Mouse (Mus musculus) erythroblast, adult 5-6 weeks (primary cell): ENCODE data around the gene Adgrg6. TPM values are rescaled to one million over a fixed set of nuclear protein-coding genes. Genes with fewer than 3 reads are reported as not detected.

Experiments
- ATAC-seq: replicated peaks from 2 replicates; pipeline ENCODE4 v1.8.0; 2016; ENCODE audit warnings: moderate number of reproducible peaks, mild to moderate bottlenecking, moderate TSS enrichment, inconsistent platforms; ENCODE audit not compliant: poor library complexity, low FRiP score, severe bottlenecking
- total RNA-seq, 2 experiments: library from RNA; stranded (forward) in 1 of 2; stranded (reverse) in 1 of 2; fragments of 150-400 nt in 1 of 2; fragments of 200-764, 138-1000 nt in 1 of 2; gene quantifications; 2 replicates each; pipeline versions ENCODE4 v1.2.3 to v1.2.4; 2015 to 2017; ENCODE audit warnings: low replicate concordance in 2 of 2

The Adgrg6 gene
- 1.3 and 1.5 TPM in 2 replicates for total RNA-seq (2015; ENCODE audit: low replicate concordance)
- not detected in 2 replicates for total RNA-seq (2017; ENCODE audit: low replicate concordance)

- ATAC-seq = no peak
Measured at GRCm38 (mm10) chr10:14544941-14545717, at the start of gene Adgrg6. Gene Adgrg6, minus strand, starts transcription at chr10:14545659.

GRCm38 (mm10) chr10:14592215-14592614 is 46.8 kb upstream of the Adgrg6 start:
- ATAC-seq = no peak

- ATAC-seq = no peak
Measured at GRCm38 (mm10) chr10:14590816-14591215, 45.4 kb upstream of the Adgrg6 start.

- no peak for ATAC-seq
Measured at GRCm38 (mm10) chr10:14589667-14590066, 44.2 kb upstream of the Adgrg6 start.

- no peak for ATAC-seq
Measured at GRCm38 (mm10) chr10:14583496-14583895, 38.0 kb upstream of the Adgrg6 start.

- ATAC-seq = no peak
Measured at GRCm38 (mm10) chr10:14574255-14574654, 28.8 kb upstream of the Adgrg6 start.

- no peak for ATAC-seq
Measured at GRCm38 (mm10) chr10:14571143-14571542, 25.7 kb upstream of the Adgrg6 start.

- no peak for ATAC-seq
Measured at GRCm38 (mm10) chr10:14570616-14571015, 25.2 kb upstream of the Adgrg6 start.

GRCm38 (mm10) chr10:14546111-14546551 is 672 bp upstream of the Adgrg6 start:
- ATAC-seq = no peak

GRCm38 (mm10) chr10:14544608-14544940 is 885 bp downstream of the Adgrg6 start:
- no peak for ATAC-seq

- ATAC-seq = no peak
Measured at GRCm38 (mm10) chr10:14543511-14544067, 1.9 kb downstream of the Adgrg6 start.

- ATAC-seq = no peak
Measured at GRCm38 (mm10) chr10:14537102-14537501, 8.4 kb downstream of the Adgrg6 start.

GRCm38 (mm10) chr10:14531090-14531489 is 14.4 kb downstream of the Adgrg6 start:
- no peak for ATAC-seq

GRCm38 (mm10) chr10:14530670-14531069 is 14.8 kb downstream of the Adgrg6 start:
- ATAC-seq = no peak

- no peak for ATAC-seq
Measured at GRCm38 (mm10) chr10:14527765-14528164, 17.7 kb downstream of the Adgrg6 start.

GRCm38 (mm10) chr10:14522729-14523128 is 22.7 kb downstream of the Adgrg6 start:
- no peak for ATAC-seq

- ATAC-seq = no peak
Measured at GRCm38 (mm10) chr10:14520912-14521675, 24.4 kb downstream of the Adgrg6 start.

- ATAC-seq = no peak
Measured at GRCm38 (mm10) chr10:14517909-14518308, 27.6 kb downstream of the Adgrg6 start.

- ATAC-seq = no peak
Measured at GRCm38 (mm10) chr10:14511904-14512663, 33.4 kb downstream of the Adgrg6 start.

- no peak for ATAC-seq
Measured at GRCm38 (mm10) chr10:14511157-14511556, 34.3 kb downstream of the Adgrg6 start.
